ENCODE assay signal across 25 mouse cellular contexts in the genomic region with DNA sequence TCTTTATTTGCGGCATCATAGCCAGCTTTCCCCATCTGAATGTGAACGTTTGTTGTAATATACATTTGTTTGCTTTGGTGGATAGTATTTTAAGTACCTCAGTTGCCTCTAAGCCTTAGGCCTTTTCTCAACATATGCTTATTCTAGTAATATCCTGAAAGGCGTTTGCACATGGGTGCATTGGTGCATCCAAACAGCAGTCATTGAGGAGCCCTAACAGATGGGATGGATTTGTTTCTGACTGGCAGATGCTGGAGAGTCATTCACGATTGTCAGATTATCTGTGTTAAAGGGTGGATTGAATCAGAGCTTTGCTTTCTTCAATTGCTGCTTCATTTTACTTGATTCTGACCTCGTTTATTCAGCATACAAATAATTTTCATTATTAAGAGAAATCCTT.
DNase-seq lines count a peak whose midpoint lies in the region; ATAC-seq lines count a peak whose summit lies in the region.
"Had no signal": no experiment of that assay in that cellular context is flagged by ENCODE, and none has a peak within 500 bp of the region (broad histone marks: within the 10 kb centered on the region; RNA-seq: fewer than 3 reads in every experiment).

No protein-coding gene starts in this region.

- no peak overlapping the region for H3K4me2 ChIP-seq in forebrain, embryonic 14.5 days (ENCODE audit: low read length)
- H3K4me2 ChIP-seq in intestine, embryonic 15.5 days (replicated peaks), result no peak overlapping the region
- H3K4me2 ChIP-seq: embryonic facial prominence, embryonic 12.5 days; heart, embryonic 11.5 days; limb, embryonic 12.5 days; liver, embryonic 11.5 days had no signal

- H3K27me3 ChIP-seq in forebrain, embryonic 14.5 days (replicated peaks; ENCODE audit: control insufficient read depth, insufficient read depth, low read length), result no peaks in the 10 kb centered on the region
- no peaks in the 10 kb centered on the region for H3K27me3 ChIP-seq in forebrain, embryonic 10.5 days (ENCODE audit: poor library complexity, severe bottlenecking)
- H3K27me3 ChIP-seq in intestine, embryonic 15.5 days (replicated peaks), result no peaks in the 10 kb centered on the region
- H3K27me3 ChIP-seq: embryonic facial prominence, embryonic 12.5 days; limb, embryonic 12.5 days had no signal

- ATAC-seq in forebrain, embryonic 14.5 days, result peak; percentile 49; the same call in 1 of the 2 replicates
- no peak for ATAC-seq in intestine, embryonic 15.5 days
- ATAC-seq: CD4-positive, CD25-positive, alpha-beta regulatory T cell, adult 4 months; intestine, embryonic 16.5 days; liver, postnatal 0 days; lung, postnatal 0 days had no signal

- no peak overlapping the region for H3K4me3 ChIP-seq in forebrain, embryonic 14.5 days (ENCODE audit: low read depth, low read length)
- H3K4me3 ChIP-seq in forebrain, embryonic 10.5 days, result no peak overlapping the region
- no peak overlapping the region for H3K4me3 ChIP-seq in intestine, embryonic 15.5 days (replicated peaks)
- H3K4me3 ChIP-seq: embryonic facial prominence, embryonic 12.5 days; gastrocnemius, adult 2 months; limb, embryonic 12.5 days had no signal

- H3K27ac ChIP-seq in forebrain, embryonic 14.5 days (ENCODE audit: low read depth, low read length), result peak overlapping the region; percentile 27; the same call in 1 of the 2 replicates
- no peak overlapping the region for H3K27ac ChIP-seq in forebrain, embryonic 10.5 days
- no peak overlapping the region for H3K27ac ChIP-seq in intestine, embryonic 15.5 days
- H3K27ac ChIP-seq: embryonic facial prominence, embryonic 12.5 days; gastrocnemius, adult 2 months; limb, embryonic 12.5 days; macrophage; stomach, postnatal 0 days had no signal

- no peaks in the 10 kb centered on the region for H3K36me3 ChIP-seq in forebrain, embryonic 14.5 days (ENCODE audit: control insufficient read depth, insufficient read depth, low read length)
- H3K36me3 ChIP-seq in forebrain, embryonic 10.5 days (replicated peaks), result no peaks in the 10 kb centered on the region
- no peaks in the 10 kb centered on the region for H3K36me3 ChIP-seq in intestine, embryonic 15.5 days
- H3K36me3 ChIP-seq: embryonic facial prominence, embryonic 12.5 days; limb, embryonic 12.5 days had no signal

- H3K9me3 ChIP-seq in forebrain, embryonic 14.5 days (replicated peaks; ENCODE audit: control insufficient read depth, low read length), result no peaks in the 10 kb centered on the region
- H3K9me3 ChIP-seq in forebrain, embryonic 10.5 days, result no peaks in the 10 kb centered on the region
- no peaks in the 10 kb centered on the region for H3K9me3 ChIP-seq in intestine, embryonic 15.5 days
- H3K9me3 ChIP-seq: embryonic facial prominence, embryonic 12.5 days; limb, embryonic 12.5 days had no signal

- DNase-seq in forebrain, embryonic 14.5 days (ENCODE audit: low spot score), result peak; percentile 63
- no peak for DNase-seq in forebrain, embryonic 10.5 days (ENCODE audit: extremely low spot score, low spot score)
- peak; percentile 5 for DNase-seq in layer of hippocampus, adult 11-12 months (ENCODE audit: low spot score)
- DNase-seq in layer of hippocampus, postnatal 25 days (ENCODE audit: extremely low spot score in 1 of 2, low spot score in 1 of 2), result no peak
- peak; percentile 18 for DNase-seq in brain, adult 2 months (ENCODE audit: low read depth, low spot score)
- DNase-seq in layer of hippocampus, adult 8-10 months (ENCODE audit: low spot score in 2 of 2), result peak; percentile 9 to 15
- DNase-seq in frontal cortex, postnatal 14 days (ENCODE audit: low spot score in 2 of 2), result no peak
- DNase-seq: adrenal gland, postnatal 25 days; cerebellum, adult 18-20 months; cerebellum, postnatal 25 days; gastrocnemius, adult 2 months; kidney, adult 9 months; kidney, postnatal 14 days; liver, postnatal 0 days; right cerebral cortex, postnatal 14 days had no signal

- H3K9ac ChIP-seq in forebrain, embryonic 14.5 days (ENCODE audit: low read length), result no peak overlapping the region
- H3K9ac ChIP-seq in intestine, embryonic 15.5 days, result no peak overlapping the region
- H3K9ac ChIP-seq: embryonic facial prominence, embryonic 12.5 days; limb, embryonic 12.5 days; liver, postnatal 0 days had no signal

- peaks cover 5% of the 10 kb centered on the region for H3K4me1 ChIP-seq in forebrain, embryonic 14.5 days (ENCODE audit: control insufficient read depth, insufficient read depth, low read length)
- peaks cover 5% of the 10 kb centered on the region; the same call in 1 of the 2 replicates for H3K4me1 ChIP-seq in forebrain, embryonic 10.5 days
- no peaks in the 10 kb centered on the region for H3K4me1 ChIP-seq in intestine, embryonic 15.5 days (replicated peaks)
- H3K4me1 ChIP-seq: embryonic facial prominence, embryonic 12.5 days; limb, embryonic 12.5 days had no signal

- 57% methylated on average over 5 of the region's 5 CpGs for WGBS in forebrain, embryonic 14.5 days
- 84% methylated on average over 5 of the region's 5 CpGs for WGBS in forebrain, embryonic 10.5 days
- 74% methylated on average over 5 of the region's 5 CpGs for WGBS in intestine, embryonic 15.5 days

Comparison
In these comparisons a context has a peak if more than half of its experiments do, and no peak if none do; other contexts are left out.
1. DNase-seq: peak in forebrain, embryonic 14.5 days (single experiment), layer of hippocampus, adult 11-12 months (single experiment), brain, adult 2 months (single experiment) and layer of hippocampus, adult 8-10 months (2 of 2); none in forebrain, embryonic 10.5 days (single experiment), layer of hippocampus, postnatal 25 days (0 of 2) and frontal cortex, postnatal 14 days (0 of 2).